Mouse (Mus musculus): ENCODE data around the gene Dlgap5. TPM values are rescaled to one million over a fixed set of nuclear protein-coding genes. Genes with fewer than 3 reads are reported as not detected.

Gene Dlgap5
- polyA plus RNA-seq, 1 experiment from 2014 or later: 49.5 TPM

GRCm38 (mm10) chr14:47354948-47355347, 63.3 kb downstream of the Dlgap5 start:
- Histone ChIP-seq H3K4me3 (ENCODE audit: low read depth, low read length) (no peak overlapping the region), H3K27ac (ENCODE audit: low read length) (no peak overlapping the region), H3K4me1 (ENCODE audit: control insufficient read depth, insufficient read depth, low read length) (no peaks in the 10 kb centered on the region), H3K4me2 (replicated peaks; ENCODE audit: low read depth, low read length) (no peak overlapping the region), H3K9ac (replicated peaks; ENCODE audit: low read depth, low read length) (no peak overlapping the region), H3K27me3 (ENCODE audit: control insufficient read depth, insufficient read depth, low read length) (no peaks in the 10 kb centered on the region), H3K9me3 (ENCODE audit: control insufficient read depth, low read depth, low read length) (no peaks in the 10 kb centered on the region), H3K36me3 (ENCODE audit: control insufficient read depth, insufficient read depth, low read length) (no peaks in the 10 kb centered on the region)
- 62% methylated on average over 5 of the region's 5 CpGs for WGBS
- ATAC-seq (ENCODE audit: insufficient number of reproducible peaks, insufficient read depth, low FRiP score, low read depth): no peak

GRCm38 (mm10) chr14:47354111-47354577, 64.1 kb downstream of the Dlgap5 start:
- no peak overlapping the region for H3K9ac ChIP-seq (replicated peaks; ENCODE audit: low read depth, low read length)
- H3K36me3 ChIP-seq (ENCODE audit: control insufficient read depth, insufficient read depth, low read length): no peaks in the 10 kb centered on the region
- H3K4me1 ChIP-seq (ENCODE audit: control insufficient read depth, insufficient read depth, low read length): no peaks in the 10 kb centered on the region
- H3K4me2 ChIP-seq (replicated peaks; ENCODE audit: low read depth, low read length): no peak overlapping the region
- H3K27ac ChIP-seq (ENCODE audit: low read length): no peak overlapping the region
- ATAC-seq (ENCODE audit: insufficient number of reproducible peaks, insufficient read depth, low FRiP score, low read depth): no peak
- WGBS: 66% methylated on average over 8 of the region's 8 CpGs
- no peaks in the 10 kb centered on the region for H3K27me3 ChIP-seq (ENCODE audit: control insufficient read depth, insufficient read depth, low read length)
- H3K4me3 ChIP-seq (ENCODE audit: low read depth, low read length): no peak overlapping the region
- no peaks in the 10 kb centered on the region for H3K9me3 ChIP-seq (ENCODE audit: control insufficient read depth, low read depth, low read length)

GRCm38 (mm10) chr14:47353240-47353639, 65.0 kb downstream of the Dlgap5 start:
- WGBS: 74% methylated on average over 4 of the region's 4 CpGs
- H3K4me3 ChIP-seq (ENCODE audit: low read depth, low read length): no peak overlapping the region
- H3K27me3 ChIP-seq (ENCODE audit: control insufficient read depth, insufficient read depth, low read length): no peaks in the 10 kb centered on the region
- H3K4me1 ChIP-seq (ENCODE audit: control insufficient read depth, insufficient read depth, low read length): no peaks in the 10 kb centered on the region
- H3K4me2 ChIP-seq (replicated peaks; ENCODE audit: low read depth, low read length): no peak overlapping the region
- no peak overlapping the region for H3K27ac ChIP-seq (ENCODE audit: low read length)
- H3K36me3 ChIP-seq (ENCODE audit: control insufficient read depth, insufficient read depth, low read length): no peaks in the 10 kb centered on the region
- no peak overlapping the region for H3K9ac ChIP-seq (replicated peaks; ENCODE audit: low read depth, low read length)
- no peak for ATAC-seq (ENCODE audit: insufficient number of reproducible peaks, insufficient read depth, low FRiP score, low read depth)
- H3K9me3 ChIP-seq (ENCODE audit: control insufficient read depth, low read depth, low read length): no peaks in the 10 kb centered on the region

GRCm38 (mm10) chr14:47352272-47352671, 65.9 kb downstream of the Dlgap5 start:
- H3K4me3 ChIP-seq (ENCODE audit: low read depth, low read length): no peak overlapping the region
- ATAC-seq (ENCODE audit: insufficient number of reproducible peaks, insufficient read depth, low FRiP score, low read depth): no peak
- H3K27ac ChIP-seq (ENCODE audit: low read length): no peak overlapping the region
- H3K36me3 ChIP-seq (ENCODE audit: control insufficient read depth, insufficient read depth, low read length): no peaks in the 10 kb centered on the region
- H3K4me2 ChIP-seq (replicated peaks; ENCODE audit: low read depth, low read length): no peak overlapping the region
- no peaks in the 10 kb centered on the region for H3K27me3 ChIP-seq (ENCODE audit: control insufficient read depth, insufficient read depth, low read length)
- H3K4me1 ChIP-seq (ENCODE audit: control insufficient read depth, insufficient read depth, low read length): no peaks in the 10 kb centered on the region
- H3K9me3 ChIP-seq (ENCODE audit: control insufficient read depth, low read depth, low read length): no peaks in the 10 kb centered on the region
- no peak overlapping the region for H3K9ac ChIP-seq (replicated peaks; ENCODE audit: low read depth, low read length)
- 85% methylated on average over 10 of the region's 10 CpGs for WGBS

- no peaks in the 10 kb centered on the region for H3K9me3 ChIP-seq (ENCODE audit: control insufficient read depth, low read depth, low read length)
- H3K27ac ChIP-seq (ENCODE audit: low read length): no peak overlapping the region
- no peak for ATAC-seq (ENCODE audit: insufficient number of reproducible peaks, insufficient read depth, low FRiP score, low read depth)
- H3K4me3 ChIP-seq (ENCODE audit: low read depth, low read length): no peak overlapping the region
- 78% methylated on average over 2 of the region's 2 CpGs for WGBS
- no peaks in the 10 kb centered on the region for H3K27me3 ChIP-seq (ENCODE audit: control insufficient read depth, insufficient read depth, low read length)
- no peaks in the 10 kb centered on the region for H3K36me3 ChIP-seq (ENCODE audit: control insufficient read depth, insufficient read depth, low read length)
- H3K9ac ChIP-seq (replicated peaks; ENCODE audit: low read depth, low read length): no peak overlapping the region
- H3K4me1 ChIP-seq (ENCODE audit: control insufficient read depth, insufficient read depth, low read length): no peaks in the 10 kb centered on the region
- H3K4me2 ChIP-seq (replicated peaks; ENCODE audit: low read depth, low read length): no peak overlapping the region
Measured at GRCm38 (mm10) chr14:47350974-47351373, 67.2 kb downstream of the Dlgap5 start.

DNA sequence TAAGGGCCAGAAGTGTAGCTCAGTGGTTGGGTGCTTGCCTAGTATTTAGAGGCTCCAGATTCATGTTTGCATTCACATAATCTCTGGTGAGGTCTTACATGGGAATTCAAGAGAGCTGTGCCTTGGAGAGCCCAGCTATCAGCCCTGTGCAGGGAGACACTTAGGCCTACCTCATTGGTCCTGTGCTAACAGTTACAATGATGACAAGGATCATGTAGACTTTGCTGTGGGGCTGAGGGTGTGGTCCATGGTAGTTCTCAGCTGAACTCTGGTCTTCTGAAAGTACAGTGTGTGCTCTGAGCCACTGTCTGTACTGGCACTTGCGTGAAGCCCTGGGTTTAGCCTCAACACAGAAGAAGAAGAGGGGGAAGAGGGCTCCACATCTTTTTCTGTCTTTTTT, 71.5 kb downstream of the Dlgap5 start:
- no peak overlapping the region for H3K9ac ChIP-seq (replicated peaks; ENCODE audit: low read depth, low read length)
- H3K27me3 ChIP-seq (ENCODE audit: control insufficient read depth, insufficient read depth, low read length): no peaks in the 10 kb centered on the region
- H3K4me3 ChIP-seq (ENCODE audit: low read depth, low read length): no peak overlapping the region
- no peak for ATAC-seq (ENCODE audit: insufficient number of reproducible peaks, insufficient read depth, low FRiP score, low read depth)
- no peaks in the 10 kb centered on the region for H3K4me1 ChIP-seq (ENCODE audit: control insufficient read depth, insufficient read depth, low read length)
- WGBS: 94% methylated on average over 1 of the region's 1 CpGs
- no peak overlapping the region for H3K27ac ChIP-seq (ENCODE audit: low read length)
- H3K4me2 ChIP-seq (replicated peaks; ENCODE audit: low read depth, low read length): no peak overlapping the region
- H3K36me3 ChIP-seq (ENCODE audit: control insufficient read depth, insufficient read depth, low read length): no peaks in the 10 kb centered on the region
- no peaks in the 10 kb centered on the region for H3K9me3 ChIP-seq (ENCODE audit: control insufficient read depth, low read depth, low read length)

- no peaks in the 10 kb centered on the region for H3K27me3 ChIP-seq (ENCODE audit: control insufficient read depth, insufficient read depth, low read length)
- no peaks in the 10 kb centered on the region for H3K9me3 ChIP-seq (ENCODE audit: control insufficient read depth, low read depth, low read length)
- H3K36me3 ChIP-seq (ENCODE audit: control insufficient read depth, insufficient read depth, low read length): no peaks in the 10 kb centered on the region
- ATAC-seq (ENCODE audit: insufficient number of reproducible peaks, insufficient read depth, low FRiP score, low read depth): no peak
- H3K4me3 ChIP-seq (ENCODE audit: low read depth, low read length): no peak overlapping the region
- no peak overlapping the region for H3K9ac ChIP-seq (replicated peaks; ENCODE audit: low read depth, low read length)
- H3K4me1 ChIP-seq (ENCODE audit: control insufficient read depth, insufficient read depth, low read length): no peaks in the 10 kb centered on the region
- no peak overlapping the region for H3K27ac ChIP-seq (ENCODE audit: low read length)
- 73% methylated on average over 4 of the region's 4 CpGs for WGBS
- no peak overlapping the region for H3K4me2 ChIP-seq (replicated peaks; ENCODE audit: low read depth, low read length)
Measured at GRCm38 (mm10) chr14:47341811-47342291, 76.4 kb downstream of the Dlgap5 start.

DNA sequence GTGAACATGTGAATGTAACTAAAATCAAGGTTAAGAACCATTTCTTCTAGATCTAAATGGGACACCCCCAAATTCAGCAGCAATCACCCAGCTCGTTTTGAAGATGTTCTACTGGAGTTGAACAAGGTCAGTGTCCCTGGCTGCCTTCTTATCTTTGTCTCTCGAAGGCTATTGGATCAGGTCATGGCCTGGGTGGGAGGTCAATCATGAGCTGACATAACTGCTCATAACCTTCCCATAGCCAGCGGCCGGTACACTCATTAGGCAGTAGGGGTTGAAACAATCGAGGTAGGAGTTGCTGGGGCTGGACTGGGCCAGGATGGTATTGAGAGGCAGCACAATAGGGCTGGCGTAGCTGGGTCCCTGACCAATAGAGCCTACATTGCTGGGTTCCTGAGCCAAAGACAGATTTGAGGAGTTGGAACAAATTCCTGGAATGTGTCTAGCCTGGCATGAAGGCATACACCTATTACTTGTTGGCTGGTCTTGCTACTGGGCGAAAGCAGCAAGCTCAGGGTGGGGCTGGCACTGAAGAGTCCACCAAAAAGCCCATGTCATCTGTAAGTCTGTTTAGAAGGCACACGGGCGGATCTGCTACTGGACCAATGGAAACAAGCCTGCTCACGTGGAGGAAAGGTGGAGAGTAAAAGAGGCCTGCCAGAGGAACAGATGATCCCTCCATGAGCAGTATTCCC, 77.8 kb downstream of the Dlgap5 start:
- ATAC-seq (ENCODE audit: insufficient number of reproducible peaks, insufficient read depth, low FRiP score, low read depth): no peak
- no peak overlapping the region for H3K4me3 ChIP-seq (ENCODE audit: low read depth, low read length)
- no peak overlapping the region for H3K9ac ChIP-seq (replicated peaks; ENCODE audit: low read depth, low read length)
- no peaks in the 10 kb centered on the region for H3K27me3 ChIP-seq (ENCODE audit: control insufficient read depth, insufficient read depth, low read length)
- no peaks in the 10 kb centered on the region for H3K4me1 ChIP-seq (ENCODE audit: control insufficient read depth, insufficient read depth, low read length)
- no peaks in the 10 kb centered on the region for H3K9me3 ChIP-seq (ENCODE audit: control insufficient read depth, low read depth, low read length)
- H3K36me3 ChIP-seq (ENCODE audit: control insufficient read depth, insufficient read depth, low read length): no peaks in the 10 kb centered on the region
- 79% methylated on average over 10 of the region's 10 CpGs for WGBS
- no peak overlapping the region for H3K27ac ChIP-seq (ENCODE audit: low read length)
- no peak overlapping the region for H3K4me2 ChIP-seq (replicated peaks; ENCODE audit: low read depth, low read length)

Measured in stomach, embryonic 14.5 days (tissue).